Comparison of ENCODE assay signal across 10 mouse cellular contexts in genomic region chr15:81804883-81805282, GRCm38 (mm10). TPM values are rescaled to one million over a fixed set of nuclear protein-coding genes. Genes with fewer than 3 reads are reported as not detected.
A peak's percentile ranks its signal among the peaks of the same experiment; 100 is the strongest.
DNase-seq lines count a peak whose midpoint lies in the region; ATAC-seq lines count a peak whose summit lies in the region.
"Had no signal": no experiment of that assay in that cellular context is flagged by ENCODE, and none has a peak within 500 bp of the region (broad histone marks: within the 10 kb centered on the region; RNA-seq: fewer than 3 reads in every experiment).

No protein-coding gene starts in this region.

- no peaks in the 10 kb centered on the region for H3K36me3 ChIP-seq in embryonic facial prominence, embryonic 12.5 days
- no peaks in the 10 kb centered on the region for H3K36me3 ChIP-seq in embryonic facial prominence, embryonic 10.5 days (replicated peaks)
- H3K36me3 ChIP-seq in lung, embryonic 15.5 days, result no peaks in the 10 kb centered on the region
- no peaks in the 10 kb centered on the region for H3K36me3 ChIP-seq in stomach, embryonic 16.5 days (ENCODE audit: control insufficient read depth, insufficient read depth, low read length)
- H3K36me3 ChIP-seq: neural tube, embryonic 15.5 days had no signal

- peaks cover 37% of the 10 kb centered on the region for H3K4me1 ChIP-seq in embryonic facial prominence, embryonic 12.5 days
- H3K4me1 ChIP-seq in embryonic facial prominence, embryonic 10.5 days, result peaks cover 32% of the 10 kb centered on the region
- peaks cover 76% of the 10 kb centered on the region for H3K4me1 ChIP-seq in lung, embryonic 15.5 days
- H3K4me1 ChIP-seq in stomach, embryonic 16.5 days (ENCODE audit: control insufficient read depth, insufficient read depth, low read length), result peaks cover 42% of the 10 kb centered on the region

- no peak overlapping the region for H3K4me3 ChIP-seq in embryonic facial prominence, embryonic 12.5 days
- H3K4me3 ChIP-seq in embryonic facial prominence, embryonic 10.5 days, result no peak overlapping the region
- H3K4me3 ChIP-seq in lung, embryonic 15.5 days, result no peak overlapping the region
- no peak overlapping the region for H3K4me3 ChIP-seq in stomach, embryonic 16.5 days (replicated peaks; ENCODE audit: low read length)
- H3K4me3 ChIP-seq: neural tube, embryonic 15.5 days had no signal

- H3K27me3 ChIP-seq in embryonic facial prominence, embryonic 12.5 days, result no peaks in the 10 kb centered on the region; the same call in 1 of the 2 replicates
- H3K27me3 ChIP-seq in embryonic facial prominence, embryonic 10.5 days (replicated peaks; ENCODE audit: low read depth, poor library complexity, severe bottlenecking), result peaks cover 11% of the 10 kb centered on the region; the same call in 1 of the 2 replicates
- no peaks in the 10 kb centered on the region for H3K27me3 ChIP-seq in lung, embryonic 15.5 days
- no peaks in the 10 kb centered on the region for H3K27me3 ChIP-seq in stomach, embryonic 16.5 days (ENCODE audit: control insufficient read depth, insufficient read depth, low read length)
- H3K27me3 ChIP-seq: neural tube, embryonic 15.5 days had no signal

- DNase-seq in embryonic facial prominence, embryonic 10.5 days (ENCODE audit: low spot score), result no peak
- peak; percentile 17 for DNase-seq in kidney, adult 11 months
- DNase-seq in kidney, postnatal 36 days, result no peak
- no peak for DNase-seq in lung, postnatal 14 days
- no peak for DNase-seq in thymus, postnatal 10 days (ENCODE audit: low spot score in 2 of 2)

- no peaks in the 10 kb centered on the region for H3K9me3 ChIP-seq in embryonic facial prominence, embryonic 12.5 days
- no peaks in the 10 kb centered on the region for H3K9me3 ChIP-seq in embryonic facial prominence, embryonic 10.5 days
- H3K9me3 ChIP-seq in lung, embryonic 15.5 days, result no peaks in the 10 kb centered on the region
- H3K9me3 ChIP-seq in stomach, embryonic 16.5 days (replicated peaks; ENCODE audit: control insufficient read depth, low read length), result no peaks in the 10 kb centered on the region
- H3K9me3 ChIP-seq: neural tube, embryonic 15.5 days had no signal

- no peak for ATAC-seq in embryonic facial prominence, embryonic 12.5 days (ENCODE audit: insufficient number of reproducible peaks, insufficient read depth, low FRiP score, low TSS enrichment)
- ATAC-seq in lung, embryonic 15.5 days (ENCODE audit: borderline replicate concordance, extremely low read depth, low FRiP score, low TSS enrichment), result no peak
- ATAC-seq in stomach, embryonic 16.5 days (ENCODE audit: insufficient read depth, low FRiP score), result no peak

- 78% methylated on average over 3 of the region's 3 CpGs for WGBS in embryonic facial prominence, embryonic 12.5 days
- 81% methylated on average over 3 of the region's 3 CpGs for WGBS in embryonic facial prominence, embryonic 10.5 days
- WGBS in lung, embryonic 15.5 days, result 67% methylated on average over 3 of the region's 3 CpGs
- WGBS in stomach, embryonic 16.5 days, result 83% methylated on average over 3 of the region's 3 CpGs

- H3K4me2 ChIP-seq in embryonic facial prominence, embryonic 12.5 days (replicated peaks), result no peak overlapping the region
- 0 out of 2 replicates have a peak overlapping the region, but pooled peaks have one; percentile 67 for H3K4me2 ChIP-seq in lung, embryonic 15.5 days
- 0 out of 2 replicates have a peak overlapping the region, but pooled peaks have one; percentile 9 for H3K4me2 ChIP-seq in stomach, embryonic 16.5 days (ENCODE audit: low read depth, low read length)
- H3K4me2 ChIP-seq: neural tube, embryonic 15.5 days had no signal

- H3K27ac ChIP-seq in embryonic facial prominence, embryonic 12.5 days, result peak overlapping the region; percentile 4; the same call in 1 of the 2 replicates
- H3K27ac ChIP-seq in embryonic facial prominence, embryonic 10.5 days (replicated peaks), result no peak overlapping the region
- H3K27ac ChIP-seq in lung, embryonic 15.5 days, result peak overlapping the region; percentile 68
- H3K27ac ChIP-seq in stomach, embryonic 16.5 days (ENCODE audit: low read length), result peak overlapping the region; percentile 36; the same call in 1 of the 2 replicates
- H3K27ac ChIP-seq: liver, embryonic 14.5 days; neural tube, embryonic 15.5 days had no signal

- no peak overlapping the region for H3K9ac ChIP-seq in embryonic facial prominence, embryonic 12.5 days
- H3K9ac ChIP-seq in lung, embryonic 15.5 days, result no peak overlapping the region
- no peak overlapping the region for H3K9ac ChIP-seq in stomach, embryonic 16.5 days (ENCODE audit: low read length)
- H3K9ac ChIP-seq: liver, embryonic 14.5 days; neural tube, embryonic 15.5 days had no signal

RNA-seq across cellular contexts. Expression of gene Tef, which starts 2.7 kb away (rescaled TPM):
- polyA plus RNA-seq in embryonic facial prominence, embryonic 12.5 days (2016; fragmentation: Nextera tagmentation; extraction: Ambion mirVana), result 29.7 and 30.9 TPM in 2 replicates
- polyA plus RNA-seq in embryonic facial prominence, embryonic 10.5 days (2016; fragmentation: Nextera tagmentation; extraction: Ambion mirVana), result 15.9 and 16.0 TPM in 2 replicates
- polyA plus RNA-seq in lung, embryonic 15.5 days (2015; fragmentation: Nextera tagmentation; extraction: Ambion mirVana), result 27.4 and 31.4 TPM in 2 replicates
- 21.0 and 24.6 TPM in 2 replicates for polyA plus RNA-seq in stomach, embryonic 16.5 days (2015; fragmentation: Nextera tagmentation; extraction: Ambion mirVana)

RNA-seq across cellular contexts. Expression of gene Tob2, which starts 53.7 kb away (rescaled TPM):
- polyA plus RNA-seq in embryonic facial prominence, embryonic 12.5 days (2016; fragmentation: Nextera tagmentation; extraction: Ambion mirVana), result 22.9 and 23.0 TPM in 2 replicates
- polyA plus RNA-seq in embryonic facial prominence, embryonic 10.5 days (2016; fragmentation: Nextera tagmentation; extraction: Ambion mirVana), result 20.1 and 20.3 TPM in 2 replicates
- polyA plus RNA-seq in lung, embryonic 15.5 days (2015; fragmentation: Nextera tagmentation; extraction: Ambion mirVana), result 27.0 and 29.1 TPM in 2 replicates
- 30.0 and 31.7 TPM in 2 replicates for polyA plus RNA-seq in stomach, embryonic 16.5 days (2015; fragmentation: Nextera tagmentation; extraction: Ambion mirVana)

RNA-seq across cellular contexts. Expression of gene Rangap1, which starts 59.6 kb away (rescaled TPM):
- polyA plus RNA-seq in embryonic facial prominence, embryonic 12.5 days (2016; fragmentation: Nextera tagmentation; extraction: Ambion mirVana), result 121 and 123 TPM in 2 replicates
- 161 and 173 TPM in 2 replicates for polyA plus RNA-seq in embryonic facial prominence, embryonic 10.5 days (2016; fragmentation: Nextera tagmentation; extraction: Ambion mirVana)
- polyA plus RNA-seq in lung, embryonic 15.5 days (2015; fragmentation: Nextera tagmentation; extraction: Ambion mirVana), result 100 and 111 TPM in 2 replicates
- 95.8 and 98.5 TPM in 2 replicates for polyA plus RNA-seq in stomach, embryonic 16.5 days (2015; fragmentation: Nextera tagmentation; extraction: Ambion mirVana)
